Mouse (Mus musculus): ENCODE measurements around the gene Stap2. TPM values are rescaled to one million over a fixed set of nuclear protein-coding genes. Genes with fewer than 3 reads are reported as not detected.
A peak's percentile ranks its signal among the peaks of the same experiment; 100 is the strongest.

Gene Stap2
- polyA plus RNA-seq, 1 experiment from 2014 or later: 6.0 TPM

GRCm38 (mm10) chr17:56036176-56036900 is 31.0 kb upstream of the Stap2 start, which contains the start of gene Sh3gl1:
TSS of gene Sh3gl1 (minus strand) at chr17:56036635.
- H3K9ac ChIP-seq: peak within 1 kb of the TSS; percentile 94
- peak; percentile 99 for DNase-seq (ENCODE audit: low spot score)
- H3K4me3 ChIP-seq (replicated peaks; ENCODE audit: low read length): peak within 1 kb of the TSS; percentile 94
- H3K4me1 ChIP-seq (replicated peaks; ENCODE audit: control insufficient read depth, insufficient read depth, low read length): peaks cover 19% of the 10 kb centered on the region; the same call in 1 of the 2 replicates
- peak; percentile 91 for ATAC-seq (ENCODE audit: low FRiP score)
- under 1% methylated on average over 73 of the region's 74 CpGs for WGBS
- H3K36me3 ChIP-seq (replicated peaks; ENCODE audit: control insufficient read depth, insufficient read depth): peaks cover 28% of the 10 kb centered on the region
- H3K27me3 ChIP-seq (ENCODE audit: control insufficient read depth, insufficient read depth, low read length): no peaks in the 10 kb centered on the region
- peak within 1 kb of the TSS; percentile 91 for H3K27ac ChIP-seq
- no peaks in the 10 kb centered on the region for H3K9me3 ChIP-seq (ENCODE audit: control insufficient read depth, low read length)
- H3K4me2 ChIP-seq (replicated peaks): peak within 1 kb of the TSS; percentile 61

GRCm38 (mm10) chr17:56035216-56035615 is 29.8 kb upstream of the Stap2 start:
- H3K4me3 ChIP-seq (replicated peaks; ENCODE audit: low read length): peak overlapping the region; percentile 94
- H3K27ac ChIP-seq: no peak overlapping the region
- peaks cover 28% of the 10 kb centered on the region for H3K36me3 ChIP-seq (replicated peaks; ENCODE audit: control insufficient read depth, insufficient read depth)
- peak overlapping the region; percentile 61 for H3K4me2 ChIP-seq (replicated peaks)
- H3K27me3 ChIP-seq (ENCODE audit: control insufficient read depth, insufficient read depth, low read length): no peaks in the 10 kb centered on the region
- ATAC-seq (ENCODE audit: low FRiP score): no peak
- H3K4me1 ChIP-seq (replicated peaks; ENCODE audit: control insufficient read depth, insufficient read depth, low read length): peaks cover 12% of the 10 kb centered on the region; the same call in 1 of the 2 replicates
- no peaks in the 10 kb centered on the region for H3K9me3 ChIP-seq (ENCODE audit: control insufficient read depth, low read length)
- peak overlapping the region; percentile 94 for H3K9ac ChIP-seq
- no peak for DNase-seq (ENCODE audit: low spot score)
- 83% methylated on average over 4 of the region's 4 CpGs for WGBS

GRCm38 (mm10) chr17:56034726-56035100 is 29.3 kb upstream of the Stap2 start:
- DNase-seq (ENCODE audit: low spot score): no peak
- peaks cover 12% of the 10 kb centered on the region; the same call in 1 of the 2 replicates for H3K4me1 ChIP-seq (replicated peaks; ENCODE audit: control insufficient read depth, insufficient read depth, low read length)
- peaks cover 28% of the 10 kb centered on the region for H3K36me3 ChIP-seq (replicated peaks; ENCODE audit: control insufficient read depth, insufficient read depth)
- H3K27me3 ChIP-seq (ENCODE audit: control insufficient read depth, insufficient read depth, low read length): no peaks in the 10 kb centered on the region
- 95% methylated on average over 6 of the region's 6 CpGs for WGBS
- no peak for ATAC-seq (ENCODE audit: low FRiP score)
- H3K4me2 ChIP-seq (replicated peaks): peak overlapping the region; percentile 61
- no peak overlapping the region for H3K27ac ChIP-seq
- no peaks in the 10 kb centered on the region for H3K9me3 ChIP-seq (ENCODE audit: control insufficient read depth, low read length)
- H3K9ac ChIP-seq: 0 out of 2 replicates have a peak overlapping the region, but pooled peaks have one; percentile 94
- H3K4me3 ChIP-seq (replicated peaks; ENCODE audit: low read length): peak overlapping the region; percentile 94; the same call in 1 of the 2 replicates

GRCm38 (mm10) chr17:56034040-56034725 is 28.8 kb upstream of the Stap2 start:
- H3K4me2 ChIP-seq (replicated peaks): 0 out of 2 replicates have a peak overlapping the region, but pooled peaks have one; percentile 61
- H3K27me3 ChIP-seq (ENCODE audit: control insufficient read depth, insufficient read depth, low read length): no peaks in the 10 kb centered on the region
- H3K27ac ChIP-seq: no peak overlapping the region
- peaks cover 29% of the 10 kb centered on the region for H3K36me3 ChIP-seq (replicated peaks; ENCODE audit: control insufficient read depth, insufficient read depth)
- no peaks in the 10 kb centered on the region for H3K9me3 ChIP-seq (ENCODE audit: control insufficient read depth, low read length)
- no peak overlapping the region for H3K4me3 ChIP-seq (replicated peaks; ENCODE audit: low read length)
- peaks cover 12% of the 10 kb centered on the region; the same call in 1 of the 2 replicates for H3K4me1 ChIP-seq (replicated peaks; ENCODE audit: control insufficient read depth, insufficient read depth, low read length)
- H3K9ac ChIP-seq: no peak overlapping the region
- no peak for ATAC-seq (ENCODE audit: low FRiP score)
- DNase-seq (ENCODE audit: low spot score): no peak
- WGBS: 91% methylated on average over 7 of the region's 7 CpGs

GRCm38 (mm10) chr17:56032831-56033230 is 27.4 kb upstream of the Stap2 start:
- Histone ChIP-seq H3K9me3 (ENCODE audit: control insufficient read depth, low read length) (no peaks in the 10 kb centered on the region), H3K4me1 (replicated peaks; ENCODE audit: control insufficient read depth, insufficient read depth, low read length) (peaks cover 12% of the 10 kb centered on the region; the same call in 1 of the 2 replicates), H3K27ac (no peak overlapping the region), H3K4me3 (replicated peaks; ENCODE audit: low read length) (no peak overlapping the region), H3K27me3 (ENCODE audit: control insufficient read depth, insufficient read depth, low read length) (no peaks in the 10 kb centered on the region), H3K36me3 (replicated peaks; ENCODE audit: control insufficient read depth, insufficient read depth) (peaks cover 39% of the 10 kb centered on the region), H3K4me2 (replicated peaks) (no peak overlapping the region), H3K9ac (0 out of 2 replicates have a peak overlapping the region, but pooled peaks have one; percentile 20)
- ATAC-seq (ENCODE audit: low FRiP score): no peak
- WGBS: 80% methylated on average over 7 of the region's 7 CpGs
- no peak for DNase-seq (ENCODE audit: low spot score)

- no peaks in the 10 kb centered on the region for H3K27me3 ChIP-seq (ENCODE audit: control insufficient read depth, insufficient read depth, low read length)
- H3K9ac ChIP-seq: no peak overlapping the region
- WGBS: 78% methylated on average over 6 of the region's 6 CpGs
- H3K4me3 ChIP-seq (replicated peaks; ENCODE audit: low read length): no peak overlapping the region
- ATAC-seq (ENCODE audit: low FRiP score) (no peak), DNase-seq (ENCODE audit: low spot score) (no peak)
- no peaks in the 10 kb centered on the region for H3K9me3 ChIP-seq (ENCODE audit: control insufficient read depth, low read length)
- H3K27ac ChIP-seq: no peak overlapping the region
- H3K36me3 ChIP-seq (replicated peaks; ENCODE audit: control insufficient read depth, insufficient read depth): peaks cover 45% of the 10 kb centered on the region
- peaks cover 12% of the 10 kb centered on the region; the same call in 1 of the 2 replicates for H3K4me1 ChIP-seq (replicated peaks; ENCODE audit: control insufficient read depth, insufficient read depth, low read length)
- H3K4me2 ChIP-seq (replicated peaks): no peak overlapping the region
Observed at GRCm38 (mm10) chr17:56032127-56032733, 26.8 kb upstream of the Stap2 start.

- Histone ChIP-seq H3K36me3 (replicated peaks; ENCODE audit: control insufficient read depth, insufficient read depth) (peaks cover 48% of the 10 kb centered on the region), H3K4me3 (replicated peaks; ENCODE audit: low read length) (no peak overlapping the region), H3K9ac (no peak overlapping the region), H3K9me3 (ENCODE audit: control insufficient read depth, low read length) (no peaks in the 10 kb centered on the region), H3K27me3 (ENCODE audit: control insufficient read depth, insufficient read depth, low read length) (no peaks in the 10 kb centered on the region), H3K27ac (no peak overlapping the region), H3K4me2 (replicated peaks) (no peak overlapping the region), H3K4me1 (replicated peaks; ENCODE audit: control insufficient read depth, insufficient read depth, low read length) (peaks cover 12% of the 10 kb centered on the region; the same call in 1 of the 2 replicates)
- DNase-seq (ENCODE audit: low spot score) (no peak), ATAC-seq (ENCODE audit: low FRiP score) (no peak)
- WGBS: 94% methylated on average over 7 of the region's 7 CpGs
Observed at GRCm38 (mm10) chr17:56031431-56031830, 26.0 kb upstream of the Stap2 start.

- Histone ChIP-seq H3K4me1 (replicated peaks; ENCODE audit: control insufficient read depth, insufficient read depth, low read length) (peaks cover 12% of the 10 kb centered on the region; the same call in 1 of the 2 replicates), H3K27me3 (ENCODE audit: control insufficient read depth, insufficient read depth, low read length) (no peaks in the 10 kb centered on the region), H3K4me3 (replicated peaks; ENCODE audit: low read length) (no peak overlapping the region), H3K9me3 (ENCODE audit: control insufficient read depth, low read length) (no peaks in the 10 kb centered on the region), H3K27ac (no peak overlapping the region), H3K4me2 (replicated peaks) (no peak overlapping the region), H3K9ac (no peak overlapping the region), H3K36me3 (replicated peaks; ENCODE audit: control insufficient read depth, insufficient read depth) (peaks cover 48% of the 10 kb centered on the region)
- no peak for DNase-seq (ENCODE audit: low spot score)
- ATAC-seq (ENCODE audit: low FRiP score): no peak
- WGBS: 75% methylated on average over 5 of the region's 5 CpGs
Observed at GRCm38 (mm10) chr17:56030919-56031318, 25.5 kb upstream of the Stap2 start.

Data from hindbrain, embryonic 14.5 days (tissue).